Mouse (Mus musculus) embryo, embryonic 10 days (tissue): ENCODE data around the gene Rps10.

ENCODE experiments used
- DNase-seq: peaks from one replicate; pipeline ENCODE4 v3.0.0-alpha.2; 2015; ENCODE audit warnings: low spot score

The Rps10 gene

GRCm38 (mm10) chr17:27611519-27611884, 25.0 kb downstream of the Rps10 start:
- DNase-seq = no peak

DNA sequence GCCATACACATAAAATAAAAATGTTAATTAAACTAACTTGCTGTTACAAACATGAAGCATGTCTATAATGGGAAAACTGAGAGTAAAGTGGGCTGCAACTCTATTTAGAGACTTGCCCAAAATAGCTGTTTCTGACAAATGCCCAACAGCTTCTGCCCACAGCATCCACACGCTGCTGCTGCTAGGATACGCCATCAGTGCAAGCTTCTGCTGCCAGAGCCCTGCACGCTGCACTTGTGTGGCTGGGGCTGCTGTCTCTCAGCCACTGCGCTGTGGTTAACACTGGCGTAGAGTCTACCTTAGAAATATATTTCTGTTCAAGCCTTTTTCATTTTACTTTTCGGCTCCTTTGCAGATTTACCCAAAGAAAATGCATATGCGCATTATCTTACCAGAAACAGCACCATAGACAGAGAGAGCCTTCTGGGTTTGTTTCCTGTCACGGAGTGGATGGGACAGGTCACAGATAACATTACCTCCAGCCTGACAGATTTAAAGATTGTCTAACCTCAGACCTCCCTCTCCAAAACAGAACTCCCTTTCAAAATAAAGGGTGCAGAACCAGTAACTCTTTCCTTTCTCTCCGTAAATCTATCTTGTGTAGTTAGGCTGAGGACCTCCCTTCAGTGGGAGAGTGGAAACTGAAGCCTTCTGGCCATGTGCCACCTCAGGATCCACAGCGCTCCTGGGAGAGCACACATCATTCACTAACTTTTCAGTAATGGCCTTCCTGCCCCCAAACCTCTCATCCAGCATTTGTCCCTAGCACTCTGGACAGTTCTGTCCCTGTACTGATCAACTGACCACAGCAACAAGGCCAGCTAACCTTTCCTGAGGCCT, 25.6 kb downstream of the Rps10 start:
- no peak for DNase-seq

DNA sequence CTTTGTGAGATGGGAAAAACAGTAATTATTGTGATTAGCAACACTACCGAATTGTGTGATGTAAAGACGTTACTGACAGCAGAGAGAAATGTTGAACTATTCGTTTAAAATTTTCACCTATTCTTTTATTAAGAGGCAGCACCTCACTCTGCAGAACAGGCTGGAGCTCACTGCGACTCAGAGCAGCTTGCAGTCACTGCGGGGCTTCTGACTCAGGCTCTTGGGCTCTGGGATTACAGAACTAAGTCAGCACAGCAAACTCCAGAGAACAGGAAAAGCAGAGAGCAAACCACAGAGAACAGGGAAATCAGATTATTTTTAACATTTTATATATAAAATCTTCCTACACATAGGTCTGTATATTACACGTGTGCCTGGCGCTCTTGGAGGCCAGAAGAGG, 26.9 kb downstream of the Rps10 start:
- DNase-seq = no peak

DNA sequence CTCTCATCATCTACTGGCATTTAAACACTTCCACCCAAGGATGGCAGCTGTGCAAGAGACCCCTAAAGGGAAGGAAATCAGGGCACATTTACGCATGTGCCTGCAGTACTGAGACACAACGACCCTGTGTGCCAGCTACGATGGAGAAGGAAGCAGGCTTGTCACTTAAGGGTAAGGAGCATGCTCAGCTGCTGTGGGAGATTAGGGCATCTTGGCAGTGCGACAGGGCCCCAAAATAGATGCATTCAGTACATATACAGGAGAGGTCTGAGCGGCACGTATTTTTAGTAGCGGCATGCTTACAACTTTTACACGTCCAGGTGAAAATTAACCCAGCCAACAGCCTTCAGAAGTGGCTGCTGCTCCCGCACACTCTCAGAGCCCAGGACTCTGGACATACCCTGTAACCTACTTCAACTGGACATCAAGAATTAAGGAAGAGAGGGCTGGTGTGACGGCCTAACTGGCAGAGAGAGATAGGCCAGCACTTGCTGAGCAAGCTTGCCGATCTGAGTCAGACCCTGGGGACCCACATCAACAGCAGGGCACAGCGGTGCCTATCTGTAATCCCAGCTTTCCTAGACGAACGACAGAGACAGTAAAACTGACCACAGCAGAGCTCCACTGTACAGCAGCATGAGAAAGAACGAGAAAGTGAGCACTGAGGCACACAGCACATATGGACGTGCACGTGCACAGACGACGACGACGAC, 32.8 kb downstream of the Rps10 start:
- no peak for DNase-seq

DNA sequence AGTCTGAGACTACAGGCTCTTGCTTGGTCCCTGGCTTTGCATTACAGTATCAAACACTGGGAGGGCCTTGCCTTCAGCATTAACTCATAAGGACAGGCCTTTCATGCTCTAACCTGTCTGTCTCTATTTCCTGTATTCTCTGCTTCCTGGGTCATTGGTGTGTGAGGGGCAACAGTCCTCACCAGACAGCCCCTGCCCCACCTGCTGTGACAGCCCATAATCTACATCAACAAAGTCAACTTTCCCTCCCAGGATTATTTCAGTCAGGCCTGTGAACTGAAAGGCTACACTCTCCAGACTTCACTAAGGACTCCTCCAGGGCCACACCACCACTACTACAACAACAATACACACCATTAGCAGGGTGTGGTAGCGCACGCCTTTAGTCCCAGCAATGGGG, 33.4 kb downstream of the Rps10 start:
- DNase-seq = no peak

DNA sequence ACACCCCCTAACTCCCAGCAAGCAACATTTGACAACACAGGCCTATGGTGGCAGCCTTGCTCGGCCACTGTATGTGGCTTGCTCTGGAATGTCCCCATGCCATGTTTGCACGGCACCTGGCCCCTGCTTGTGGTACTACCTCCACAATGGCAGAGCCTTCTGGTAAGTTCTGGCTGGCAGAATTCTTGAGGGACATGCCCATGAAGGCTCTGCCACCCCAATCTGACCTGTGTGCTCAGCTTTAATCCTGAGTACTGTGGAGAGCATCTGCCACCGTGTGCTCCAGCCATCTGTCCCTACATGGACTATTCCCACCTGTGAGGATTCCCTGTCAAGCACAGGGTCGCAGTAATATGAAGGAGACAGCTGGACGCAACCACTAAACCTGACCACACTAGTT, 35.6 kb downstream of the Rps10 start:
- no peak for DNase-seq

DNA sequence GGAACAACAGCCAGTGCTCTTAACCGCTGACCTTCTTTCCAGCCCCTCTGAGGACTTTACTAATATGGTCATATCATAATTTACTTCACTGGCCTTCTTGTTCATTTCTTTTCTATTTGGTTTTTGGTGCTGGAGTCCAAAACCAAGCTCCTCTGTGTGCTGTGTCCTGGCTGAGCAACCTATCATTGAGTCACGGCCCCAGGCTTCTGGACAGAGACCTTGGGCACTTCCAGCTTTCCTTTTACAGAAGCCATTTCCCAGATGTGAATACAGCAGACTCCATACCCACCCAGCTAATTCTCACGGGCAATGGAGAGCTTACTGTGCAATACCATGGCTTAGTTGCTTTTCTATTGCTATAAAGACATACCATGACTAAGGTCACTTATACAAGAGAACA, 36.2 kb downstream of the Rps10 start:
- no peak for DNase-seq

DNA sequence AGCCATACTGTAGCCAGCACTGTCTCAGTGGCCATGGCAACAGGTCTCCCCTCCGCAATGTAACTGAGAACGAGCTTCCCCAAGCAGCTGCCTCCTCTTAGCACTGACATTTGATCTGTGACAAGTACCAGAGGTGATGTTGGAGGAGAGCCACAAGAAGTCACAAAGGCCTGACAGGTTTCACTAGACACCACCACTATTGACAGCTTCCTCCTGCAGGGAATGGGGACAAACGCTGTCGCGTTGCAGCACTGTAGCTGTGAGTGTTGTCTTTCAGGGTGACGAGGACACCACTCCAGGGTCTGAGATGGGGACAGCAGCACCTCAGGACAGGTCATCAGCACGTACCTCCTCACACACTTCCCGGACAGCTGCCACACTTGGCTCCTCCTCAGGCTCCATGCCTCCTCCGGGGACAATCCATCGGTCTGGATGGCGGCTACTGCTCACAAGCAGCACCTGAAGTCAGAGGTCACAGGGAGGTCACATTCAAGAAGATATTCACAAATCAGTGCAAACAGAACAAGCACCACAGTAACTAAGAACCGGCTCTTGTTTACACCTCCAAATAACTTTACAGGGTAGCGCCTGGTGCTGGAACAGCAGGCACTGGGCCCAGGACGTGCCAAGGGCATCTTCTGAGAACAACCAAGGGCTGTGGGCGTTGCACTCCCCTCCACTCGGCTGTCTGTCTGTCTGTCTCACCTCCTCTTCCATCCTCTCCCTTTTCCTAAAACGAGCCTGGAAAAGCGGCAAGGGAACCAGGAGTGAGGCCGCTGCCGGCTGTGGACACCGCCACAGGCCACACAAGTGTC, 39.9 kb downstream of the Rps10 start:
- no peak for DNase-seq

- DNase-seq = no peak
Measured at GRCm38 (mm10) chr17:27595659-27596375, 40.7 kb downstream of the Rps10 start.

GRCm38 (mm10) chr17:27592565-27592910, 43.9 kb downstream of the Rps10 start:
- DNase-seq = no peak

- no peak for DNase-seq
Measured at GRCm38 (mm10) chr17:27591826-27592564, 44.5 kb downstream of the Rps10 start.

DNA sequence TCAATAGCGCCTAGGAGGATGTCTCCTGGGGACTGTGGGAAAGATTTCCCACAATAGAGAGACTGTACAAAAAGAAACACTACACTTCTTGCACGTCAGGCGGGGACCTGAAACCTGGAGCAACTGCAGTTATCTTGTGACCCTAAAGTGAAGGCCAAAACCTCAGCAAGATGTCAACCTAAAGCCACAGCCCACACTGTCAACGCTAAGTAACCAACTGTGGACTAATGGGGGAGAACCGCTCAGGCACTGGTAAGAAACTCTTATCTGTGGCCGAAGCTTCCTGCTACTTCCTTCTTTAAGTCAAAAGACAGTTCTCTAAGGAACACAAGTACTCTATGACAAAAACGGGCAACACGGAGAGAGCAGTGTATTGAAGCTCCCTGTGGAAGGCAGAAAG, 48.2 kb downstream of the Rps10 start:
- DNase-seq = no peak

DNA sequence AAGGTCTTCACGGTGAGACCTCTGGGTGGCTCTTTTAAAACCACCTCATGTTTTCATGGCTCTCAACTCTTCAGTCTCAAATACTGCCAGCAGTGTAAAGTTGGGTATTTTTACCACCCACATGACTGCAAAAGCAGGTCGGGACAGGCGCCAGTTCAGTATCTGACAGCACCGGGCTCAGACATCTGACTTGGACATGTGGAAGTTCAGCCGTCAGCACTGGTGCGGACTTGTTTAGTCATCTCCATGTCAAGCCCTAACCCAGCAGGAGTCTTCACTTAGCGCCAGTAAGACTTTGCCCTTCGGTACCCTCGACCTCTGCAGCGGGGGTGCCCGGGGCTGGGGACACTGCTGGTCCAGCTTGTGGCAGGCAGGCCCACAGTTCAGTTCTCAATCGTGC, 49.2 kb downstream of the Rps10 start:
- DNase-seq = no peak

DNA sequence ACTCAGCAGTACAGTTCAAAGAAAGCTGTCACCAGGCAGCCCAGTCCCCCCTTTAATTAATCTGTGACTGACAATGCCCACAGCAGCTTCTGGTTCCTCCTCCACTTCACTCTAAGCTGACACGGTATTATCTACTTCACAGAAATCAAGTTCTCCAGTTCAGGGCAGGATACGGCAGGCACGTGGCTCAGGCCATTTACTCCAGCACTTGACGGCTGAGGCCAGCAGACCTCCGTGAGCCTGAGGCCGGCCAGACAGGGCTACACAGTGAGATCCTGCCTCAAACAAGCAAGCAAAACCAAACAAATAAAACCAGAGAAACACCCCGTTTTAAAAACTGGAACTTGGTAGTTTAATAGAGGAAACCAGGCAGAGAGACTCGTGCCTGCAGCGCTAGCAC, 49.8 kb downstream of the Rps10 start:
- DNase-seq = no peak

DNA sequence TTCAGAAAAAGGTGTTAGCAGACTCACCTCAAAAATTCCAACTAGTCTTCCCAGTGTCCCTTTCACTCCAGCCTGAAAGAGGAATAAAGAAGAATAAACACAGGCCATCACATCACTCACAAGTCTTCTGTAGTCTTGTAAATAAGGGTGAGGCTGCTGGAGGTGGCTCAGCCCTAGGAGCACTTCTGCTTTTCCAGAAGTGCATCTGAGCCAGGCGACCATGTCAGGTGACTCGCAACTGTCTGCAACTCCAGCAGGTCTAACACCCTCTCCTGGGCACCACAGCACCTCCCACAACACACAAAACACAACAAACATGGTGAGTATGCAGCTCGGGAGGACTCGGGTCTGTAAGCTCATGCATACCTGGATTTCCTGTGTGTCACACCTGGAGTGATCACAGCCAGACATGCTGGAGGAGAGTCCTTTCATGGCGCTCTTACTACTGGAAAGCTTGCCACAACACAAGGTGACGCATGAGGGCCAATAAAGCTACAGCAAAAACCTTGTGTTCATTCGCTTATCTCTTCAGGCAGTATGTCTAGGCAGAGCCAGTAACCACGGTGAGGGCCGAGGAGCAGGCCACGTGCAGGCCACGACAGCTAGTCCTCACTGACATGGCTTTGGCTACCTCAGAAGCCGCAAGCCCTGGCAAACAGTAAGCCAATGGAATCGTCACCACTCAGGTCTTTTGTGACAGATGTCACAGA, 53.1 kb downstream of the Rps10 start:
- no peak for DNase-seq
